Mouse (Mus musculus): ENCODE data around the gene Gm21985.
"Not testable (repeated sequence)": the region's sequence is repeated elsewhere in the genome, so short reads cannot be mapped to it uniquely, and the experiment has no call there.

Gm21985 gene

DNA sequence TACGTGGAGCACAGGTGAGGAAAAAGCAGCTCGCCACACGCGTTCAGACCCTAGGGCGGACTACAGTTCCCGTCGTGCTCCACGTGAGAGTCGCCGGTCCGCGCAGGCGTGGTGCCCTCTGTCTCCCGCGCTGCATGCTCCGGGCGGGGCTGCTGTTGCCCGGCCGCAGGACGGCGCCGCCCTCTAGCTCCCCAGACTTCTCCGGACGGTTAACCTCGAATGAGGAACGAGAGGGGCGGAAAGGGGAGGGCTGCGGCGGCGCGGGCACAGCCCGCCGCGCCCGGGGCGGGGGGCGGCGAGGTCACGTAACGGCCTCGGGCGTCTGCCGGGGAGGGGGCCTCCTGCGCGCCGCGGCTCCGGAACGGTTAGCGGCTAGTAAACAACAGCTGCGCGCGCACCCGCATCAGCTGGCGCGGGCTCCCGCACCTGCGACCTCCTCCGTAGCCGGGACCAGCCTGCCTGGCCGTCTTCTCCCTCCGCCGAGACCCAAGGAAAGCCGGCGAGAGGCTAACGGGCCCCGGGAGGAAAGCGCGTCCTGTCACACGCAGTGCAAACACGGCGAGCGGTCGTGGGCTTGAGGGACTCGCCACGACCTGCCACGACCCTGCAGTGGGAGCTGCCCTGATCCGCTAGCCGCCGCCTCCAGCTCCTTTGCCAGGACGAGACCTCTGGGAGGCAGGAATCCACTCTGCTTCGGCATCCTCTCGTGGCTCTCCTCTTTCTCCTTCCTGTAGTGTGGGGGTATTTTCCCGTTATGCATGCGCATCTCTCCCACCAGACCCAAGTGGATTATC, 469 bp upstream of the Gm21985 start, which contains the start of gene Slc12a6:
Slc12a6 (plus strand) TSS at position 378 of the 794 bp plus-strand sequence.
- peak; percentile 85 for DNase-seq (ENCODE audit: low read depth, low spot score)

DNA sequence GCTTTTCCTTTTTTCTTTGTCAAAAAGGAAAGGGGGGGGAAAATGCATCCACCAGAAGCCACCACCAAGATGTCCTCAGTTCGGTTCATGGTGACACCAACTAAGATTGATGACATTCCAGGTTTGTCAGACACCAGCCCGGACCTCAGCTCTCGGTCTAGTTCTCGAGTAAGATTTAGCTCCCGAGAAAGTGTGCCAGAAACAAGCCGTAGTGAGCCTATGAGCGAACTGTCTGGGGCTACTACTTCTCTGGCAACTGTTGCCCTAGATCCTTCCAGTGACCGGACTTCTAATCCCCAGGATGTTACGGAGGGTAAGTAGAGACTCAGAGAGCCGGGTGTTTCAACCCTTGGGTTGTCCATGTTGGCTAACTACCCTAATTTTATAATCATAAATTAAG, 666 bp downstream of the Gm21985 start:
- no peak for DNase-seq (ENCODE audit: low read depth, low spot score)

DNA sequence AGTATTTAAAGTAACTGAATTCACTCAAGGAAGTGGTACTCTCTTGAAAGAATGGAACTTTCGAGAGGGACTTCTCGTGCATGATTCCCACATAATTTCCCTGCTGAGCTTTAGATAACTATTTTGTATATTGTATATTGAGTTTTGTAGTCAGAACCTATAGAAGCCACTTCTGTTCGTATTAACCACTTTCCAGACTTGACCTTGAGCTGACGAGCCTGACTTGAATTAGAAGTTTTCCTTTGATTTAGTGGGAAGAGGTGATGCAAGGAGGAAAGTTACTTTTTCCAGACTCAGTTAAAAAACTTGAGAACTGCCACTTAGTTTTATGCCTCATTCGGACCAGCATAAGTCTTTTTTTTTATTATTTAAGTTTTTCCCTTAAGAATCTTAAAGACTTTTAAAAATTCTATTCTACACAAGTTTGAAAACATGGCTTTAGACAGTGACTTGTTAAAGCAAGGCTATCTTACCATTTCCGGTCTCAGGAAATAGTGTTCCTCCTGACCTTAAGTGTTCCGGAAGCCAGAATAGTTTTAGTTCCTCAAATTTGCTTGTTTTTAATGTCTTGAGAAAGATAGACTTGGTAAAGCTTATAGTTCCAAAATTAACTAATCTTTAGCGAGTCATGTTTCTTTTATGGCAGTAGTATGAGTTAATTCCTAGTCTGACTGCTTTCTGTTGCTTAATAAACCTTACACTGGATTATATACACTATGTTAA, 1.6 kb downstream of the Gm21985 start:
- no peak for DNase-seq (ENCODE audit: low read depth, low spot score)

DNA sequence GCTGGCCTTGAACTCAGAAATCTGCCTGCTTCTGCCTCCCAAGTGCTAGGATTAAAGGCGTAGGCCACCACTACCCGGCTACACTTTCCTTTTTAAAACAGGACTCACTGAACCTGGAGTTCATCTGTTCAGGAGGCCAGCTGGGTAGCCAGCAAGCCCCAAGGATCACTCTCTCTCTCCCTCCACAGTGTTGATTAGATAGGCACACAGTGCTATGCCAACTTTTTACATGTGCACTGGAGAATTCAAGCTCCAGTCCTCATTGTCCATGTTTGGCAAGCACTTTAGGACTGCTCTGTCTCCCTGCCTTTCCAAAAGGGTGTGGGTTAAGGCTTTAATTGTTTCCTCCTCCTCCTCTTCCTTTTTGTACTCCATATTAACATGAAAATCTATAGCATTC, 3.9 kb downstream of the Gm21985 start:
- DNase-seq (ENCODE audit: low read depth, low spot score) = no peak

DNA sequence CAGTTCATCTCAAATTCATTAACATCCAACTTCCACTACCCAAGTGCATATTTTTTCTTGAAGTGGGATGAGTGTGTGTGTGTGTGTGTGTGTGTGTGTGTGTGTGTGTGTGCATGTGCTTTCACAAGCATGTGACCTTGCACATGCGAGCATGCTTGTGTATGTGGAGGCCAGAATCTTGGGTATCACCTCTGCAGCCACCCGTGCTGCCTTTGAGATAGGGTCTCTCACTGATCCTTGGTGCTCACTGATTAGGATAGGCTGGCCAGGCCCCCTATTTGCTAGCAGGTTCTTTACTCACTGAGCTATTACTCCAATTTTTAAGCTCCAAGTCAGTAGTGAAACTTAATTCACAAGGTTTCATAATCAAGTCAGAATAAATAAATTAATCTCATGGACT, 6.8 kb downstream of the Gm21985 start:
- DNase-seq (ENCODE audit: low read depth, low spot score) = no peak

DNA sequence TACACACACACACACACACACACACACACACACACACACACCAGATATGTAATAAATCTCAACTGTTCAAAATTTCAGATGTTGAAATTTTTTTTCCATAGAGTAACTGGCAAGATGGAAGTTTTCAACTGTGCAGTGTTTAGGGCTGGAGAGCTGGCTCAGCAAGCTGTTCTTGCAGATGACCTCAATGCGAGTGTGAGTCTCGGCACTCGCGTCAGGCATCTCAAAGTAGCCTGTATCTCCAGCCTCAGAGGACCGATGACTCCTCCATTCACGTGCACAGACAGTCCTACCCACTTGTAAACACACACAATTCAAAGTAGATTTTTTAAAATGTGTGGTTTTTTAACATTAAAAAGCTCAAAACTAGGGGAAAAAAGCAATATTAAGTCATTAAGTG, 7.4 kb downstream of the Gm21985 start:
- DNase-seq (ENCODE audit: low read depth, low spot score) = no peak

DNA sequence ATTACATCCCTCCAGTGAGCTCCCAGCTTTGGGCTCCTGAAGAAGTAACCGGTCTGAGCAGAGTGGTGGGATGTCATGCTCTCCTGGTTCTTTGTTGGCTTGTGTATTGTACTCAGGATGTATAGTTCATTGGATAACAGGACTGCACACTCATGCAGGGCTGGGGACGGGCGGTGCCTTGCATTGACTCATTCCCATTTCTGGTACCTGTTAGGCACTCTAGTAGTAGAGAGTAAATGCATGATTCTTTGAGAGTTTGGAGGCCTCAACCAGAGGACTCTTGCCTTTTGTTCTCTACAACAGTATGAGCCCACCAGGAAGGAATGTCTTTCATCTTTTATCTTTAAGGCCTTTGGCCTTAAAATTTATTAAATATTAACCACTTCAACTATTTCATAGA, 10.8 kb downstream of the Gm21985 start:
- no peak for DNase-seq (ENCODE audit: low read depth, low spot score)

DNA sequence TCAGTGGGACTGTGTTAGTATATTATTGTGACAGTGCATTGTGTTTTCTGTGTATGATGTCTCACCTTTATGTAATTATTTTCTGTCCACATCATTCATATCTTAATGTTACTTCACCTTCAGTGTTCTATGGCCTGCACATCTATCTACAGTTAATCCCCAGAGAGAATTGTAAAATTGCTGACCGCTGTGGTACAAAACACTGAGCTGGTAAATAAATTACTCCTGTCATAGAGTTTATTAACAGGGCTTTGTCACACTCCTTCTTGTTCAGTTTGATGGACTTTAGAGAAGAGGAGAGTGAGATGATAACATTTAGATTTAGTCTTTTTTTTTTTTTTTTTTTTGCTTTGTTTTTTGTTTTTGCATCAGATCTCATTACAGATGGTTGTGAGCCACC, 16.7 kb downstream of the Gm21985 start:
- no peak for DNase-seq (ENCODE audit: low read depth, low spot score)

DNA sequence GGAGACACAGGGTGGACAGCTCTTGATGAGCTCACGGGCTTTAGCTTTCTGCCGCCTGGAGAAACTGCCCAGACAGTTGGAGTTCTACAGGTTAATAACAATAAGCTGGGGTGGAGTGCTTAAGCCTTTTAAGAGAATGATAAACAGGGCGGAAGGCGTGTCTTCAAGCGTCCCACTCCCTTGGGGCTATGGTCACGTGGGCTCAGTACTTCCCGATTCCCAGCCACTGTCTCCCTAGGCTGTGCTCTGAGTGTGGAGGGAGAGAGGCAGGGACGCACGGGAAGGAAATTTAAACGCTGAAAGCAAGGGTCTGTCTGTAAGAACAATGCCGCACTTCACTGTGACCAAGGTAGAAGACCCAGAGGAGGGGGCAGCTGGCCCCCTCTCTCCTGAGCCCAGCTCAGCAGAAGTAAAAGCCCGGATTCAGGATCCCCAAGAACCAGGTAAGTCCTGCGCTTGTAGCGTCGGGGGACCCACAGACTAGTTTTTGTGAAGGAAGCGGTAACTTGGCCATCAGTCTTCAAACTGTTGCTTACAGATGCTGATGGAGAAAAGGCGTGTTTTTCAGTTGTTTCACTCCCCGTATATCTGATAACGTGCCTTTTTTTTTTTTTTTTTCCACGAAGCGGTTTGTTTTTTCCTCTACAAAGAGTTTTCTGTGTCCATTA, 18.4 kb downstream of the Gm21985 start:
- no peak for DNase-seq (ENCODE audit: low read depth, low spot score)

DNA sequence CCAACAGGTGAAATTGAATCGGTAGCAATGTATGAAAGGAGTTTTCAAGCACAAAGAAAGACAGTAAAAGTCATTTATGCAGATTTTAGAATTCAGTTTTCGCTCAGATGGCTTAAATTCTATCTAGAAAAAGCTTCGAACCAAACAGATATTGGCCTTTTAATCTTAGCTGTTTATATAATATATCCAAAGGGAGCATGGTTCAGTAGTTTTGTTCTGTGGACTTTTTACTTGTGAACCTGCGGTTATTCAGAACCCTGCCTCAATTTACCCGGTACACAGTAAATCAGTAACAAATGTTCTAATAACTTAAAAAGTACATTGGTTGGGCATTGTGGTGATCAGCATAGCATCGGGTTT, 18.9 kb downstream of the Gm21985 start:
- no peak for DNase-seq (ENCODE audit: low read depth, low spot score)

DNA sequence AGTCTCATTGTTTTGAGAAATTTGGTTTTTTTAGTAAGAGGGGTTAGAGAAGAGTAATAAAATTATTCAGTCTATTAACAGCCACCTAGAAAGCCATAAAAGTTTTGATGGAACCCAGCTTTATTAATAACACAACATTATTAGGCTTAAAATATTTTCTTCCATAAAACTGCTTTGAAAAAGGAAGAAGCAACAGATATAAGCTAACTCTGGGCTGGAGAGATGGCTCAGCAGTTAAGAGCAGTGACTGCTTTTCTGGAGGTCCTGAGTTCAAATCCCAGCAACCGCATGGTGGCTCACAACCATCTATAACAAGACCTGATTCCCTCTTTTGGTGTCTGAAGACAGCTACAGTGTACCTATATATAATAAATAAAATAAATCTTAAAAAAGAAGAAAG, 19.9 kb downstream of the Gm21985 start:
- not testable (repeated sequence) for DNase-seq (ENCODE audit: low read depth, low spot score)

DNA sequence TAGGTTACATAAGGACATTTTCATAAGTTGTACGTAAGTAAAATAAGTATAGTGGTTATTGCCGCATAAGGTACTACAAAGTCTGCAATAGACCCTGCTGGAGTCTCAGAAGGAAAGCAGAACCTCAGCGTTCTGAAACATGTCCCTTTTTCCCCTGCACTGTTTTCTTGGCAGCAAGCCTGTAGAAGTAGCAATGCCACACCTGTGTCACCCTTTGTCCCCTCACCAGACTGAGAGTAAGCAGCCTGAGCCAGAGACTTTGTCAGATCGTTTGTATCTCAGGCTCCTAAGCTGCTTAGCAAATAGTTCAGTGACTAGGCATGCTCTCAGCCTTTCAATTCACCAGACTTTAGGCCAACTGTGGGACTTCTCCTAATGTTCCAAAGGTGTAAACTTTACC, 20.9 kb downstream of the Gm21985 start:
- no peak for DNase-seq (ENCODE audit: low read depth, low spot score)

DNA sequence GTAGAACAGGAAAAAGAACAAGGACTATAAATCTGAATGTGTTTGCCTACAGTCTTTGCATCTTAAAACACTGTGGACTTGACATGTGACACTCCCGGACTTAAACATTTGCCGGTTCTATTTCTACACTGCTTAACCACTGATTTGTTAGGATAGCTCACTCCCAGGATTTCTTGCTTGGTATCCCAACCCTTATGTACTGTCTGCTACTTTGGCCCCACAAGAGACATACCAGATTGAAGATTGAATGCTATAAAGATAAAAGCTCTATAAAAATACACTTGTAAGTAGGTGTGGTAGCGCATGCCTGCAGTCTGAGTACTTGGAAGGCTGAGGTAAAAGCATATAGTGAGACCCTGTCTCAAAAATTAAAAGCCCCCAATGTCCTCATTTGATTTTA, 23.4 kb downstream of the Gm21985 start:
- no peak for DNase-seq (ENCODE audit: low read depth, low spot score)

DNA sequence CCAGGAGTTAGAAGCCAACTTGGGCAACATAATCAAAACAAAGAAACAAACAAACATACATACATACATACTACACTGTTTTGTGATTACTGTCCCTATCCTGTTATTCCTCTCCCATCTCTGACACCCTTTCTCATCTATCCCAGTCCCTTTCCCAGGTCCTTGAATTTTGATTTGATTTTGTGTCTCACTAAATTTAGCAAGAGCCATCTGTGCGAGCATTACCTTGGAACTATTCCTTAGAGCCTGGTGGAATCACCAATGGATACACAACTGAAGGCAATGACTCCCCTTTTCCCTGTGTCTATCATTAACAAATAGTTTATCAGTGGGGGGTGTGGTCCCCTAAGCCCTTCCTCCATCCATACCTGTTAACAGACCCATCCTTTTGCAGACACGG, 26.7 kb downstream of the Gm21985 start:
- DNase-seq (ENCODE audit: low read depth, low spot score) = no peak

DNA sequence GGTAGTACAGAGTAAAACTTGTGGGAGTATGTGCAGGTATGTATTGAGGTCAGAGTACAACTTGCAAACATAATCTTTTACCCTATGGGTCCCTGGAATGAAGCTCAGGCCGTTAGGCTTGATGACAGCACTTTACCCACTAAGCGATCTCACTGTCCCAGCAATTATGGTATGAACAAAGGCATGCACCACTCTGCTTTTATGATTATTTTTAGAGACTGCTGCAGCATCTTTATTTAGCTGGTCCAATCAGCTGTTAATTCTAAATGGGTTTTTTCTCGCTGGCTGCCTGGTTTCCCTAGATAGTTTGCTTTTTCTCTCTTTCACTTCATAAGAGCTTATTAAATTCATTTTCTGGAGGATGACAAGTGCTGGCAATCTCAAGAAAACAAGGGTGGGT, 30.1 kb downstream of the Gm21985 start:
- no peak for DNase-seq (ENCODE audit: low read depth, low spot score)

DNA sequence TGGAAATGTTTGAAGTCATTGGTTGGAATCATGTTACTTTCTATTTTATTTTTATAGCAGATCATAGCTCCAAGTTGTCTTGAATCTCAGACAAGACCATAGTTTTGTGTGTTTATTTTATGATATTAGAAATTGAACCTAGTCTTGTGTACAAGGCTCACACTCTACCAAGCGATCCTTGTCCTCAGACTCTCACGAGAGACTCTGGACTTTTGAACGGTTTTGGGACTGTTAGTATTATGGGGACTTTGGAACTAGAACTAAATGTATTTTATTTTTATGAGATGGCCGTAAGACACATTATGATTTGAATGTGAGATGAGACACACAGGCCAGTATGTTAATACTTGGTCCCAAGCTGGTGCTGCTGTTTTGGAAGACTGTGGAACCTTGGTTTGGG, 32.1 kb downstream of the Gm21985 start:
- no peak for DNase-seq (ENCODE audit: low read depth, low spot score)

DNA sequence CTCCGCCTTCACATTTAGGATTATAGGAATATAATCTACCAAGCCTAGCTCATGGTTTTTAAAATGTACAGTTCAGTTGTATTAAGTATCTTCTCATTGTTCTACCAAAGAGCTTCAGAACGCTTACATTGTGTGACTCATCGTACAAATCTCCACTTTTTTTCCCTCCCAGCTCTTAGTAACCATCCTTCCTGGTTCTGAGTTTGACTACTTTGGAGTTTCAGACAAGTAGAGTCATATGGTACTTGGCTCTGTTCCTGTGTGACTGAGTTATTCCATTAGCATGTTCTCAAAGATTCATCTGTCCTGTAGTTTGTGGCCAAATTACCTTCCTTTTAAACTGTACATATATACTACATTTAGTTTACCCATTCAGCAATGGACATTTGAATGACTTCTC, 42.6 kb downstream of the Gm21985 start:
- DNase-seq (ENCODE audit: low read depth, low spot score) = no peak

DNA sequence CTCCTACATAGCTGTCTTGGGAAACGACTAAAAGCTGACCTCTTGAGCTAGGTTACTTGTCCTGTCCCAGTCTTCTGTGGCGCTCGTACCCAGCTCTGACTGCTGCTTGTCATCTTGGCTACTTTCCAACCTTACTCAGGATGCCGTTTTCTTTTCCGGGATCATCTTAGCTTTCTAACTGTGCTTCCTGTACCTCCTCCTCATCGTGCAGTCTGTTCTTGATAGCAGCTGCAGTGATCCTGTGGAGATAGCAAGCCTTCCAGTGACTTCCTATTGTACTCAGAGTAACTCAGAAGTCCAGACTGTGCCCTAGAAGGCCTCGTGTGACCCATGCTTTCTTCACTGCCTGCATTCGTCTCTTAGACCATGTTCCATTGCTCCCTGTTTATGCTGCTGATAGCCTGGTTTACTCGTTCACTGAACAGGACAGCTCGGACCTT, 43.1 kb downstream of the Gm21985 start:
- no peak for DNase-seq (ENCODE audit: low read depth, low spot score)

DNA sequence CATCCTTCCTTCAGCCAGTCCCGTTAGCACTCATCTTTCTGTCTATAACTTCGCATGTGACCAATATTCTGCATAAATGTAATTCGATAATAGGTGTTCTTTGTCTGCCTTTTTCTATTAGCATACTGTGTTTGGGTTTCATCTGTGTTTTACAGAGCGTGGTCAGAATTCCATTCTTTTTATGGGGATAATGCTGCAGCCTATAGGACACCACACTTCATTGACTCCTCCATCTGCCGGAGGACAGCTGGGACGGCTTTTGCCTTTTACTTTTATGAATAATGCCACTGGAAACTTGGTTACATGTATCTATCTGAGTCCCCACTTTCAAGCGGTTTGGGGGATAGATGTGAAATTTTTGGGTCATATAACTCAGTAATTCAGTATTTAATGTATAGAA, 49.5 kb downstream of the Gm21985 start:
- no peak for DNase-seq (ENCODE audit: low read depth, low spot score)

DNA sequence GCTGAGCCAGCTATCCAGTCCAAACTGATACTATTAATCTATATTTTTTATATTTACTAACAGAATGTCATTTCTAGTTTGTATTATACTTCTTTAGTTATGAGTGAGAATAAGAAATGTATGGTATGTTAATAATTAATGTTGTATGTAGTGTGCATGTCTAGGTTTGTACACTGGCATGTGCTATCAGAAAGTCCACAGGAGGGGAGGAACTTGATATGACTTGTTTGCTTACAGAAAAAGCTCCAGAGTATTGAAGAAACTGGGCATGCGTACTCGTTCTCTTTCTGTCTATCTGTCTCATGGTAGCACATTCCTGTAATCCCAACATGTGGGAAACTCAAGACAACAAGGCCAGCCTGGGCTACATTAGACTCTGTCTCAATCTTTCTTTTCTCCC, 52.1 kb downstream of the Gm21985 start:
- no peak for DNase-seq (ENCODE audit: low read depth, low spot score)

DNA sequence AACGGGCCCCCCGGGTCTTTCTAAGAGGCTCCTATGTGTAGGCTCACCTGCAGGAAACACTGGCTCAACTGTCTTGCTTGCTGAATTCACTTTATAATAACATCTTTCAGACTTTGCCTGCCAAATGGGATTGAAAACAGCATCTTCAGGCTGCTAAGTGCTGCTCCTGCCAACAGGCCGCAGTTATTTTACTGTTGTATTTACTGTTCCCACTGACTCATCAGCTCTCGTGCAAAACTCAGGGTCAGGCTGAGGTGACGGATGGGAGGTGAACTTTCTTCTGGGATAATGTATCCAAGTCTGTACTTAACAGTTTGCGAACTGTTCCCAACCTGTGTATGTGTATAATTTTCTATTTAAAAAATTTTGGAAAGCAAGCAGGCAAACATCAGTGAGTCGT, 52.8 kb downstream of the Gm21985 start:
- DNase-seq (ENCODE audit: low read depth, low spot score) = no peak

DNA sequence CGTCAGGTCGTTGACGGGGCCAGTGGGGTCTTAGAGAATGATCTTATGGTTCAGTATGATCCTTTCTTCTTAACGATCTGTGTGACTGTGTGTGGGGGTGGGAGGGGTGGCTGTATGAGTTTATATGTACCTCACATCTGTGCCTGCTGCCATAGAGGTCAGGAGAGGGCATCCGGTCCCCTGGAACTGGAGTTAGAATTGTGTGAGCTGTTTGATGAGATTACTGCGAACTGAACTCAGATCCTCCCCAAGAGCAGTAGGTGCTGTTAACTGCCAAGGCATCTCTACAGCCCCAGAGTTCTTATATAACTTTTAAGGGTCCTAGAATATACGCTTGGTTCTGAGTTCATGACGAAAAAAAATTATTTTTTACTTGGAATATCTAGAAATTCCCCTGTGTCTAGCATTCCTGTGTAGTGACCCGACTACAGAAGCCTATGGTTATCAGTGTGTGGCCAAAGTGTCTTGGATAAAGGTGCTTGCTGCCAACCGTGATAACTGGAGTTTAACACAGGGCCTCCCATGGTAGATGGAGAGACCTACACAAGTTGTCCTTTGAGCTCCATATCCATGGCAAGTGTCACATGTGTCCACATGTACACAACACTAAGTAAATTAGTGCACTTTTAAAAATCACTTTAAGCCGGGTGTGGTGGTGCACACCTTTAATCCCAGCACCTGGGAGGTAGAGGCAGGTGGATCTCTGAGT, 62.1 kb downstream of the Gm21985 start:
- DNase-seq (ENCODE audit: low read depth, low spot score) = no peak

Data from embryo, embryonic 11.5 days (tissue).